Mouse (Mus musculus): ENCODE data around the gene Tdrd9.

DNA sequence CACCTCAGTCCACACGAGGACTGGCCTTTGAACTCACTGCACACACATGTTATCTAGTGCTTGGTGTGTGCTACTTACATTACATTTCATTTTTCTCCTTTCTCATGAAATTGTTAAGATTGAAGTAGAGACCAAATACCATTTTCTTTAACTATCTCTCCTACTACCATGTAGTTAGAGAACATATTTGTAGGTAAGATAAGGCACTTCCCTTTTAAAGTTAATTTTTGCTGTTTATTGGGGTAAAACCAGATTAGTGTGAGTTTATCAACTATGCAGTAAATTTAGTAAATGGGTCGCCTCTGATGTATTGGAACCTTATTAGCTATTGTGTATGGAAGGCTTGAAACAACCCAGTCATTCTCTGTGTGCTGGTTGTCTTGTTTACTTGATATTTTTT, 11.8 kb downstream of the Tdrd9 start:
- no peak for TF ChIP-seq MYC (IDR thresholded peaks at IDR 0.05; ENCODE audit: low read depth, low read length)
- TF ChIP-seq MAFK (IDR thresholded peaks at IDR 0.05; ENCODE audit: borderline replicate concordance, low read depth, low read length) = no peak
- no peak for TF ChIP-seq ZNF384 (IDR thresholded peaks at IDR 0.05; ENCODE audit: low read depth, low read length)
- TF ChIP-seq CTCF (IDR thresholded peaks at IDR 0.05 in 2 of 3, conservative IDR thresholded peaks at IDR 0.05 in 1 of 3; ENCODE audit: control insufficient read depth in 1 of 3, insufficient read depth in 1 of 3, low read depth in 2 of 3, low read length in 3 of 3, poor library complexity in 1 of 3, severe bottlenecking in 1 of 3) = no peak
- TF ChIP-seq TCF12 (IDR thresholded peaks at IDR 0.05; ENCODE audit: low read depth, low read length) = peak; percentile 53; the same call in 1 of the 2 replicates
- no peak for TF ChIP-seq RAD21 (IDR thresholded peaks at IDR 0.05; ENCODE audit: low read depth, low read length)
- TF ChIP-seq POLR2AphosphoS2 (IDR thresholded peaks at IDR 0.05; ENCODE audit: low read length) = no peak
- TF ChIP-seq USF1 (IDR thresholded peaks at IDR 0.05; ENCODE audit: low read depth, low read length) = no peak
- TF ChIP-seq RCOR1 (IDR thresholded peaks at IDR 0.05; ENCODE audit: low read depth, low read length) = no peak
